Mouse (Mus musculus) ES-Bruce4 (cell line): ENCODE measurements at regions not wholly inside any gene's neighbourhood (a gene's known extent, or its start where the extent isn't known, plus 50 kb on each side); places are given as distances from the start of the nearest gene placed in this dataset.

Experiments
- H3K27ac ChIP-seq: 2 replicates; pipeline ENCODE4 v1.5.1; 2012; ENCODE audit warnings: low read length, inconsistent platforms; ENCODE audit not compliant: insufficient read depth
- H3K27me3 ChIP-seq: 2 replicates; pipeline ENCODE4 v1.6.1; 2012; ENCODE audit warnings: mild to moderate bottlenecking, low read length, inconsistent platforms; ENCODE audit not compliant: control insufficient read depth, poor library complexity, insufficient read depth, severe bottlenecking
- H3K36me3 ChIP-seq: 2 replicates; pipeline ENCODE4 v1.6.1; 2012; ENCODE audit warnings: inconsistent platforms, mild to moderate bottlenecking, low read length, moderate library complexity; ENCODE audit not compliant: control insufficient read depth, poor library complexity, insufficient read depth, severe bottlenecking
- H3K4me1 ChIP-seq: one replicate; pipeline ENCODE4 v1.8.1; 2011; ENCODE audit warnings: low read length; ENCODE audit not compliant: control insufficient read depth, insufficient read depth
- H3K4me3 ChIP-seq: 2 replicates; pipeline ENCODE4 v1.5.1; 2011; ENCODE audit warnings: low read depth, mild to moderate bottlenecking, low read length
- H3K9ac ChIP-seq: 2 replicates; pipeline ENCODE4 v1.6.1; 2012; ENCODE audit warnings: low read depth, mild to moderate bottlenecking, inconsistent platforms; ENCODE audit not compliant: poor library complexity, severe bottlenecking
- H3K9me3 ChIP-seq: replicated peaks from 2 replicates; pipeline ENCODE4 v1.6.1; 2012; ENCODE audit warnings: mild to moderate bottlenecking, low read length, inconsistent platforms; ENCODE audit not compliant: control insufficient read depth, poor library complexity, insufficient read depth, severe bottlenecking
- CTCF ChIP-seq: IDR thresholded peaks from one replicate; pipeline ENCODE4 v1.8.1; 2011; ENCODE audit warnings: low read depth, low read length
- EP300 ChIP-seq: IDR thresholded peaks from 2 replicates; pipeline ENCODE4 v1.6.1; 2011; ENCODE audit warnings: low read depth, low read length; ENCODE audit not compliant: insufficient read depth
- POLR2A ChIP-seq: IDR thresholded peaks from one replicate; pipeline ENCODE4 v1.8.1; 2011; ENCODE audit warnings: low read length; ENCODE audit not compliant: insufficient read depth

GRCm38 (mm10) chr5:116714256-116714655, 122.6 kb upstream of the Srrm4 start:
- no peak for TF ChIP-seq CTCF
- no peak for TF ChIP-seq POLR2A
- no peak for TF ChIP-seq EP300
- Histone ChIP-seq H3K27ac (no peak overlapping the region), H3K27me3 (no peaks in the 10 kb centered on the region), H3K4me3 (no peak overlapping the region), H3K36me3 (no peaks in the 10 kb centered on the region), H3K9me3 (peaks cover 2% of the 10 kb centered on the region; the same call in 1 of the 2 replicates), H3K9ac (no peak overlapping the region), H3K4me1 (no peaks in the 10 kb centered on the region)

DNA sequence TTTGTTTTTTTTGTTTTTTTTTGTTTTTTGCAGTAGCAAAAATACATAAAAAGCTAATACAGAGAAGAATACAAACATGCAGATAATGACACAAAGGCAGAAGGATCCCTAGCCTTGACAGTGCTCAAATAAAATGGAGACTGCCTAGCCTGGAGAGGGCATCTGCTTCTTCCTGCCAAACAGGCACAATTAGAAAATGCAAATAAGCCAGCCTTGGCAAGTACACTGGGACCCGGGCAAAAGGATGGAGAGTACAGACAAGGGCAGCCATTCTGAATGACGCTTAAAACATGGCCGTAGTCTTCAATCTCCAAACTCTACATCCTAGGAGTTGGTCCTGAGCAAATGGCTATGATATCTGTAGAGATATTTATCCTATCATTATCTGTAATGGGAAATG, 120.4 kb upstream of the Srrm4 start:
- H3K36me3 ChIP-seq = no peaks in the 10 kb centered on the region
- H3K9ac ChIP-seq = no peak overlapping the region
- H3K4me1 ChIP-seq = no peaks in the 10 kb centered on the region
- H3K9me3 ChIP-seq = peaks cover 2% of the 10 kb centered on the region; the same call in 1 of the 2 replicates
- TF ChIP-seq CTCF (no peak), EP300 (no peak), POLR2A (no peak)
- H3K27me3 ChIP-seq = no peaks in the 10 kb centered on the region
- H3K4me3 ChIP-seq = no peak overlapping the region
- H3K27ac ChIP-seq = no peak overlapping the region

GRCm38 (mm10) chr5:116708505-116708904, 116.9 kb upstream of the Srrm4 start:
- H3K27ac ChIP-seq = no peak overlapping the region
- no peaks in the 10 kb centered on the region for H3K4me1 ChIP-seq
- no peaks in the 10 kb centered on the region for H3K36me3 ChIP-seq
- H3K4me3 ChIP-seq = no peak overlapping the region
- H3K9ac ChIP-seq = no peak overlapping the region
- no peaks in the 10 kb centered on the region for H3K27me3 ChIP-seq
- no peak for TF ChIP-seq EP300
- TF ChIP-seq CTCF = no peak
- no peak for TF ChIP-seq POLR2A
- H3K9me3 ChIP-seq = peaks cover under 1% of the 10 kb centered on the region; the same call in 1 of the 2 replicates

DNA sequence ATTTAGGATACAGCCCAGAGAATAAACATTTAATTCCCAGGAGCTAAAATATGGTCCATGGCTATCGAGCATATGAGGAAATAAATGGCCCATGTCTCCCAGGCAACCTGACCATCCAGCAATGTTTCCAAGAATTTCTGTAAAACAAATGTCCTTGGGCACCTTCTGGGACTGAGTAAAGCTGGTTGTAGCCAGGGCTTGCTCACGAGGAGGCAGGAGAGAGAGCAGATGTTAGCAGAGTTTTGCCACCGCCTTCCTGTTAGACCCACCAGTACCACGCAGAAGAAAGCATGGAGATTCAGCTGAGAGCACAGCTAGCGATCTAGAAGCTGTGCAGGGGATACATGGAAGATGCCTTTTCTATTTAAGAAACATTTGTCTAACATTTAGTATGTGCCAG, 70.8 kb upstream of the Srrm4 start:
- Histone ChIP-seq H3K27me3 (no peaks in the 10 kb centered on the region), H3K4me1 (no peaks in the 10 kb centered on the region), H3K27ac (no peak overlapping the region), H3K9me3 (no peaks in the 10 kb centered on the region), H3K4me3 (no peak overlapping the region), H3K36me3 (no peaks in the 10 kb centered on the region), H3K9ac (no peak overlapping the region)
- no peak for TF ChIP-seq EP300
- TF ChIP-seq POLR2A = no peak
- no peak for TF ChIP-seq CTCF

DNA sequence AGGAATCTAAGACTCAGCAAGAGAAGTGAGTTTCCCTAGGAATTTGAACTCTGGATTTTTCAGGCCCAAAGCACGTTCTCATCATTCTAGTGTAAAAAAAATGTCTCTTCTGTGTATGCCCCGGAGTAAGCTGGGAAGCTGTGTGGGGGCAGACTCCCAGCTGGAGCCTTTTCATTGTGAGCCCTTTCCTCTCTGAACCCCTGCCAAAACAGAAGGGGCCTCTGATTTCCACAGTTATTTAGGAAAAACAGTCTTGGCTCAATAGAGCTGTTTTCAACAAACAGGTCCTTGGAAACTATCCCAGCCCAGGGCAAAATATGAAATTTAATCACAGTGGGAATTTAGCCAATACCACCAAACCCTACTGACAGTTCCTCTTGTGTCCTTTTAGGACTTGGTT, 70.2 kb upstream of the Srrm4 start:
- no peaks in the 10 kb centered on the region for H3K36me3 ChIP-seq
- TF ChIP-seq POLR2A (no peak), CTCF (no peak), EP300 (no peak)
- no peaks in the 10 kb centered on the region for H3K4me1 ChIP-seq
- H3K27ac ChIP-seq = no peak overlapping the region
- H3K4me3 ChIP-seq = no peak overlapping the region
- no peaks in the 10 kb centered on the region for H3K27me3 ChIP-seq
- H3K9me3 ChIP-seq = no peaks in the 10 kb centered on the region
- H3K9ac ChIP-seq = no peak overlapping the region

DNA sequence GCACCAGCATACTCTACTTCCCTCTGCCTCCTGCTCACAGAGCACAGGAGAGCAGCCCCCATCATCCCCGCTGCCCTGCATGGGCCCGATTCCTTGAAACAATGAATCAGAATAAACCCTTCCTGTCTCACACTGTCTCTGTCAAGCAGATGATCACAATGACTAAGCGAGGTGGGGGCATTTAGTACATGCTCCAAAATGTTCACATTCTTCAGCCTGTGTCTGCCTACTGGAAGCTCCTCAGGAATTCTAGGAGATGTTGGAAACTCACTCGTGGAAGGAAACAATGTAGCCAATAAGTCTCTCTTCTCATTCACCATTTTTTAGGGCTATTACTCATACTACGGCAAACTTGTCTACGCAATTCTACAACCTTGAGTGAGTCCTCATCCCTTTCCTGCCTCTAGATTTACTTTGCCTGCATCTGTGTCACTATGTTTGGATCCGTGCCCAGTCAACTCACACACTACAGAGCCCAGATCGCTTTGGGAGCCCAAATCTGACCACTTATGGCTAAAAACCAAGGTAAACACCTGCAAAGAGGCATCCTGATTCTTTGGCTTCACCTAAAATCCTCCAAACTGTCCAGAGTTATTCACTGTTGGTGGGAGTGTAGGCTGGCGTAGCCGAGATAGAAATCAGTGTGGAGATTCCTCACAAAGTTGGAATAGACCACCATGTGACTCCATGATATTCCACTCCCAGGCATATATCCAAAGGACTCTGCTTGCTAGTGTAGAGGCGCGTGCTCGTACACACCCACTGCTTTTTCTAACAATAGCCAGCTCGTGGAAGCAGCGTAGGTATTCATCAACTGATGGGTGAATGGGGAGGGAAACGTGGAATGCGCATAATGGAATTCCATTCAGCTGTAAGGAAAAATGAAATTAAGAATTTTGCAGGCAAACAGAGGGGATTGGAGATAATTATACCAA, 63.1 kb upstream of the Srrm4 start:
- Histone ChIP-seq H3K9me3 (no peaks in the 10 kb centered on the region), H3K27ac (no peak overlapping the region), H3K9ac (no peak overlapping the region), H3K4me3 (no peak overlapping the region), H3K4me1 (no peaks in the 10 kb centered on the region), H3K36me3 (no peaks in the 10 kb centered on the region), H3K27me3 (no peaks in the 10 kb centered on the region)
- TF ChIP-seq EP300 = no peak
